Mouse (Mus musculus): Measurements from ENCODE around the gene Rap1a. TPM values are rescaled to one million over a fixed set of nuclear protein-coding genes. Genes with fewer than 3 reads are reported as not detected.

Gene Rap1a
- total RNA-seq, 4 experiments from 2014 or later, result 80.2 to 101 (median 89.7) TPM

DNA sequence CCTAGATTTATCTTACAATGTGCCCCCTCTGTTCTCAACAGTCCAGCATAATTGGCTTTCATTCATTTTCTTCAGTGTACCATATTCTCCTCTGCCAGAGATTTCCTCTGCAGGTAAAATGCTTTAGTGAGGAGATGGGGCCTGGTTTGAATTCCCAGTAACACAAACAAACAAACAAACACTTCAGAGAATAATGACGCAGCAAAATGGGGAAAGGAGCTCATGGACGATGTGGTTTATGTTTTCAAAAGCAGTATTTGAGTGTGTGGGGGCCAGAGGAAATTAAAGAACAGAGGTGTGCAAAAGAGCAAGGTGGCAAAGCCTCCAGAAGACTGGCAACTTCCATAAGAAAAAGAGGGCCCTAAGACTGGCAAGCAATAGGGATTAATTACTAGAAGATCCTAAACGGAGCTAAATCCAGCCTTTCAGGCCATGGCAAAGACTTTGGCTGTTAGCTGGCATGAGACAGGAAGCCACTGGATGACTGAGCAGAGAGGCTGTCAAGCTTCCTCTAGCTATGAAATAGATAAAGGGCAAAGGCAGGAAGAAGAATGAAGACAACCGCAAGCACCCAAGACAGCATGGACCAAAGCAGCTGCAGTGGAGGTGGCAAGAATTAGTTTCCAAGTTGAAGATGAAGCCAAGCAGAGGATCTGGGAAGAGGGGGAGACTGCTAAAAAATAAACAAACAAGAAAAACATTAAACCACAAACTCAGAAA lies 37.8 kb downstream of the Rap1a start:
- no peak for DNase-seq (ENCODE audit: low spot score in 2 of 2)

DNA sequence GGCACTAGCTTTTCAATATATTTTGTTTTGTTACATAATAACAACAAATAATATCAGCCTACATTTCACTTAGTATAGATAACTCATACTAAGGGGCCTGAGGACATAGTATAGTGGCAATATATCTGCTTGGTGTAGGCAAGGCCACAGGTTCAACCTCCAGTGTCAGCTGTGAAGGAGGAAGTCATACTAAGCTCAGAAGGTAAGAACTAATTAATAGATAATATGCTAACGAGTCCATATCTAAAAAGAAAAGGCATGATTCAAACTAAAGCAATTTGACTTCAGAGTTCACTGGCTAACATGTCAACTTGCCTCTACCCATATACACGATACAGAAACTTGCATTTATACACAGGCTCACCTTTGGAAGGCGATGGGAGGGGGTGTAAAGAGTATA lies 41.1 kb downstream of the Rap1a start:
- no peak for DNase-seq (ENCODE audit: low spot score in 2 of 2)

DNA sequence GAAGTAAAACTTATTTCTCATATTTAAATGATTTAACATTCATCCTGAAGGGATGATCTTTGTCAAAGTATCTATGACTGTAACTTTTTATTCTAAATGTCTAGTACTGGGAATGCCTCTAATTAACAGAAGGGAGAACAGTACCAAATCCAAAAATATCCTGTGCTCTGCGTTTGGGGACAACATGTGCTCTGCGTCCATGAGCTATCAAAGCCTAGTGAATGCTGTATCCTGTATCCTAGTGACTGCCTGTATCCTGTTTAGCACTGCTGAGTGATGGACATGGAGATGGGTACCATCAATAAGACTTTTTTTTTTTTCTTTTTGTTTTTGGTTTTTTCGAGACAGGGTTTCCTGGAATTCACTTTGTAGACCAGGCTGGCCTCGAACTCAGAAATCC lies 42.5 kb downstream of the Rap1a start:
- peak in 1 of 2 experiments; percentile 39 for DNase-seq (ENCODE audit: low spot score in 2 of 2)

DNA sequence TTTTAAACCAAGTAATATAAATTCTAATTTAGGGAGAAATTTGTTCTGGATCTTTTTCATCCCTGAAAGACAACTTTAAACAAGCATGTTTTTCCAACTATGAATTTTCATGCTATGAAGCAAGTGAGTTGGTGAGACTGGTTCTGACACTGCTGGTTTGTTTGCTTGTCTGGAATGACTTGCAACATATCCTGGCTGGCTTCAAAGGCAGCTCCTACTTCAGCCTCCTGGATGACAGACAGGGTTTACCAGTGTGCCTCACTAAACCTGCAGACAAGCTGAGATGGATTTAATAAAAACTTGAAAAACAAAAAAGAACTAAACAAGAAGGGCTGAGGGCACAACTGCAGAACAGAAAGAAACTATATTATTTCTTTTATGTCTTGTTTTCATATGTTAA lies 43.0 kb downstream of the Rap1a start:
- no peak for DNase-seq (ENCODE audit: low spot score in 2 of 2)

DNA sequence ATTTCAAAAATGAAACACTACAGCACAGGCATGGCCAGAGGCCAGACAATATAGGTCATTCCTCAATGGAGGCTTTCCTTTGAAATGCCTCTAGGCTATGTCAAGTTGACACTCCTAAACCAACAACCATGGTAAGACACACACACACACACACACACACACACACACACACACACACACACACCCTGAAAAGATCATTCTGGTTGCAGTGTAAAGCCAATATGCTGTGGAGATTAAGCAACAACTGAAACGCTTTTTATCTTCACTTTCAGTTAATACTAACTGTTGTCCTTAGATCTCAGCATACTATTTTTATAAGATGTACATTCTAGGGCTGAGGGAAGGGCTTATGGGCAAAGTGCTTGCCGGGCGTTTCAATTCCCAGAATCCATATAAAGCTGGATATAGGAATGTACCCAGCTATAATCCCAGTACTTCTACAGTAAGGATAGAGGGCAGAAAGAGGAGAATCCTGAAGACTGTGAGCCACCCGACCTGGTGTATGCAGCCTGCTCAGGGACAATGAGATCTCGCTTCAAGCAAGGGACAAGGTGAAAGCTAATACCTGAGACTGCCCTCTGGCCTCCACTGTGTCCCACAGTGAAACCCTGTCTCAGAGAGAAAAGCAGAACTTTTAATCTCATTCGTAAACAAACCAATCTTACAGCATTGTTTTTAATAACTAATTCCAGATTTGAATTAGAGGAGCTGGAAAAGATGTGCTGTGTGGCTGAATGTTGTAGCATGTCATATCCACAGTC lies 43.6 kb downstream of the Rap1a start:
- no peak for DNase-seq (ENCODE audit: low spot score in 2 of 2)

DNA sequence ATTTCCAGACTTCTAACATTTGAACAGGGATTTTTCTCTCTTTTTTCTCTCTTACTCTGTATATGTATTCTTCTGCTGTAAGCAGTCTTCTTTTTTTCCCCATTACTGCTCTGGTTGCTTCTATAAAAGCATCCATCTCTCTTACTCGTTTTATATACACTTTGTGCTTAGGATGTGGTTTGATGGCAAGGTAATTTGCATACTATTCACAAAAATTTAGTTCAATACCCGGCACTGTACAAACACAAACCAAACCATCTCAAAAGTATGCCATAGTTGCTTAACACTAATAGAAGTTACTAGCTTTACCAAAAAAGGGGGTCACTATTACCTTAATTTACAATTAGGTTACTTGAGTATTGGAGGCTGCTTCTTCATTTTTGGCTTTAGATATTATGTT lies 44.6 kb downstream of the Rap1a start:
- no peak for DNase-seq (ENCODE audit: low spot score in 2 of 2)

DNA sequence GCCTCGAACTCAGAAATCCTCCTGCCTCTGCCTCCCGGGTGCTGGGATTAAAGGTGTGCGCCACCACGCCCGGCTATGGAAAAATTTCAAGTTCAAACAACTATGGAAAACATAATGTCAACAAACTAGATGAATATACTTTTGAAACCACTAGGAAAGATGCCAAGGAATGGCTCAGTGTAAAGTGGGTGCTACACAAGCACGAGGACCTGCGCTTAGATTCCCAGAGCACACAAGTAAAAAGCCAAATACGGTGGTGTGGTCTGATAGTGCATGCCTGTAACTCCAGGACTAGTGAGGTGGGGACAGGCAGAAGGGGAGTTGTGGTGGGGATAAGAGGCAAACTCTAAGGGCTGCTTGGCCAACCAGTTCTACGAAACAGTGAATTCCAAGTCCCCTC lies 46.0 kb downstream of the Rap1a start:
- DNase-seq (ENCODE audit: low spot score in 2 of 2), result no peak

DNA sequence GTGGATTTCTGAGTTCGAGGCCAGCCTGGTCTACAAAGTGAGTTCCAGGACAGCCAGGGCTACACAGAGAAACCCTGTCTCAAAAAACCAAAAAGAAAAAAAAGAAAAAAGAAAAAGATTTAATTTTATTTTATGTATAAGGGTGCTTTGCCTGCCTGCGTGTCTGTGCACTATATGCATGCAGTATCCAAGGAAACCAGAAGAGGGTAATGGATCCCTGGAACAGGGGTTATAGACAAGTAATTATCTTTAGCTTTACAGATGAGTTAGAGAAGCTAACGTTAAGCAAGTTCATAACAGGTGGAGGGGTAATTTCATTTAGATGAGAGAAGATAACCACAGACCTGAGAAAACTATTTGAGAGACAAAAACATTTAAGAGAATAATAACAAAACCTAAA lies 47.0 kb downstream of the Rap1a start:
- DNase-seq (ENCODE audit: low spot score in 2 of 2), result no peak

DNA sequence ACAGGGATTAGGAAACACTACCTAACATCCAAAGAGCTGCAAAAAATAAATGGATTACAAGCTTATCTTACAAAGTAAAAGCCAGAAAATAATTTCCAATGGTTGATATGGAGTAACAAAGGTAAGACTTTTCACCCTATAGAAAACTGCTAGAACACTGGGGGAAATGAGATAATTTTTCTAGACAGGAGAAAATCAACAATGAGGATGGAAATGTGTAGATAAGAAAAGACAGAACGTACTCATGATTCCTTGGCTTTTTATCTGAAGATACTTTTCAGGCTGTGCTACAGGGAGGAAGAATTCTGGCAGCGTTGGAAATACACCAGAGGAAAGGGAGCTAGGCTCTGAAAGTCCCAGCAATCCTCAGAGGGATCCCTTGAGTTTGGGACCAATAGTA lies 50.3 kb downstream of the Rap1a start:
- no peak for DNase-seq (ENCODE audit: low spot score in 2 of 2)

DNA sequence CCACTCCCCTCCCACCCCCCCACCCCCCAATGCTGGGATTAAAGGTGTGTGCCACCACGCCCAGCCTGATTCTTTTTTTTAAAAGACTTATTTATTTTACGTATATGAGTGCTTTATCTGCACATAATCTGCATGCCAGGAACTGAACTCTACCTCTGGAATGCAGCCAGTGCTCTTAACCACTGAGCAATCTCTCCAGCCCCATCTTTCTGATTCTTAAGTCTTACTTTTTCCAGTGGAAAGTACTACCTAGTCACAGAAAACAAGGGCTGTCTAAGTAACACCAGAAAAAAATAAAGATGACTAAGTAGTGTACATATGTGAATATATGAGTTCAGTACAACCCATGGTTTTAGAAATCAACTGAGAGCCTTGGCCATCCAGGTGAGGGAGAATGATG lies 54.6 kb downstream of the Rap1a start:
- DNase-seq (ENCODE audit: low spot score in 2 of 2), result no peak

DNA sequence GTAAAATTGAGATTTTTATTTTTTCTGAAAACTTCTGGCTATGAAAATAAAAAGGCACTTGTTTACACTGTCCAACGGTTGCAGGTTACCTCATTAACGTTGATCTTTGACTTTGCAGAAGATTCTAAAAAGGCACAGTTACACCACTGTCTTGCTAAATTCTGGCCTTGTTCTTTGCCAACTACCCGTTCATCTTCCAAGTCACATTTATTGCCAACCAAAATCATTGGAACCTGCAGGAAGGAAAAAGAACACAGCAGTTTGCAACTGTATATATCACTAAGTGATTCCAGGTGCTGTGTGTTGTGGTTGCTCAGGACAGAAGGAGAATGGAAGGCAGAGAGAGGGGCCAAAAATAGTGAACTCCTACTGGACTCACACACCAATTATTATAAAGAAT lies 63.5 kb downstream of the Rap1a start:
- DNase-seq (ENCODE audit: low spot score in 2 of 2), result no peak

DNA sequence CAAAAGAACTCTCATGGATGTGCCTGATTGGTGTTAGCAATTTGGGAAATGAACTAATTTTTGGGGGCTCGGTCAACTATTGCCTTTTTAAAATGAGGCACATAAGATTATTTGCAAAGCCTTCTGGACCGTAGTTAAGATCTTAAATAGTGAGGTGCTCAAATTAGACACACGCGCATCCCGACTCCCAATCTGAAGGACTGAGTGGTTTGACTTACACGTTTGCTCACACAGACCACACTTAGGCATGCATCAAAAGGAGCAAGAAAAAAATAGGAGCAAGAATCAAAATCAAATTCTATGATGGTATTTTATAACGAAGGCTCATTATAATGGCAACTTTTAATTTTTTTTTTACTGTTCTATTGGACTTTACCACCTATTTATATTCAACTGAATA lies 64.1 kb downstream of the Rap1a start:
- no peak for DNase-seq (ENCODE audit: low spot score in 2 of 2)

DNA sequence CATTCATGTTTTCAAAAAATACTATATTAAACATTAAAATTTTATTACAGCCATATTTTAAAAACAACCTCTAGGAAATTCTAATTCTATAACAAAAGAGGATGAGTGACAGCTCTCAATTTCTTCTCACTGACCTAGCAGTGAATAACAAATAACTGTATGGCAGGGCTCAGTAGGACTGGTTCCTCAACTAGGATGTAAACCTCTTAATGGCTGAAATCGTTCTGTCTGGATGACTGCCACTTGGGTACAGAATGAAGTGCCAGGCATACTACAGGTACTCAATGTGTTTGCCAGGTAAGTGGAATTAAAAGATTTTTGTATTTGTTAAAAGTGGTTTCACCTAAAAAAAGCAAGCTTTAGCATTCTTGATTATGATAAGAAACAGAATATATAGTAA lies 65.0 kb downstream of the Rap1a start:
- no peak for DNase-seq (ENCODE audit: low spot score in 2 of 2)

DNA sequence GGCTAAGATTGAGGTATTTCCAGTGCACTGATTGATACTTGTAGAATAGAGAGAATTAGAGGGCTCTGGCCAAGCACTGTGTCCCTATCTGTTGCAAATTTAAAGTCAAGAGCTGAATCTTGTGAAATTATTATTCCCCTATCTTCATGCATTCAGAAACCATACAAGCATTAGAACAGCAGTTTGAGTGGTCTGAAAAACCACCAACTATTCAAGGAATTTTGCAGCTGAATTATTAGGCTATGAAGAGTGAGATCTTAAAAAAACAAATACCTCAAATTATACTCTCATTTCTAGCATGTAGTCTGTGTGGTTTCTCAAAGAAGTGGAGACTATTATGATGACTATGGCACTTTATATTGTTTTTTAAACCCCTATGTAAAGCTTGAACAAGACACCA lies 65.9 kb downstream of the Rap1a start:
- DNase-seq (ENCODE audit: low spot score in 2 of 2), result no peak

DNA sequence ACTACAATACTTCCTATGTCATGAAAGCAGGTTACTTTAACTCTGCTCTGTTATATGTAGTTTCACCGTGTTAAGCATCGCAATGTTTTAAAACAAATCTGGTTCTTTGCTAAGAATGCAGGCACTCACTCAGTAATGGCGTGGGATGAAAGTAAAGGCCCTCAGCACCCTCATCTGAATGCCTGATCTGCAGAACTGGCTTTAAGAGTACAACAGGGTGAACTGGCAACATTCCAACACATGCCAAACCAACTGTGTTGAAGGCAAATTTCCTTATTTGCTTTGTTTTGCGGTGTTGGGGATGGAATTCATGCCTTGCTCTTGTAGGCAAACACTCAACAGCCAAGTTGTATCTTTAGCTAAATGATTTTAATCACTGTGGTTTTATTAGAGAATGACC lies 67.6 kb downstream of the Rap1a start:
- no peak for DNase-seq (ENCODE audit: low spot score in 2 of 2)

DNA sequence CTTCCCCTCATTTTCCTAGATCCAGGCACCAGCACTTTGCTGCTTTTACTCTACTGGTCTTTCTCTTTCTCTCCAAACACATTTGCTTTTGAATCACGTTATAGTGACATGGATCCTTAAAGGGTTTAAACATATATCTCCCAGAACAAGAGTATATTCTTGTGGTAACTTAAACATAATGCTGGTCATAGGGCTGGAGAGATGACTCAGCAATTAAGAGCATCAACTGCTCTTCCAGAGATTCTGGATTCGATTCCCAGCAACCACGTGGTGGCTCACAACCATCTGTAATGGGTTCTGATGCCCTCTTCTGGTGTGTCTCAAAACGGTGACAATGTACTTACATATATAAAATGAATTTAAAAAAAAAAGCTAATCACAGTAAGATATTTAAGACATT lies 68.8 kb downstream of the Rap1a start:
- no peak for DNase-seq (ENCODE audit: low spot score in 2 of 2)

DNA sequence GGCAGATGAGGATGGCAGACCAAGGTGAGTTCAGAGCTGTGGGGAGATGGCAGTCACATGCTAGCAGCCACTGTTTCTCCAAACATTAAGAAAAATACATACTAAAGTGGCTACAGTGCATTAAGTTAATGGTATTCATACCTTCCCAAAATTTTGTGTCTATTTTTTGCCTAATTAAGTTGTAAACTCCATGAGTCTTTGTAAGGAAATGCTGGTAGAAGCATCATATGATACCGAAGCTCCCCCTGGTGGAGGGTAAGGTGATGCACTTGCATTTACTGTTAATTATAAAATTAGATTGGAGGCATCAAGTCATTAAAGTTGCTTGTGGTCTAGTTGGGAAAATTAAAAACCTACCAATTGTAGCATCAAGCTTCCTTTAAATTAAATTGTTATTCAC lies 75.1 kb downstream of the Rap1a start:
- peak; percentile 29 to 71 for DNase-seq (ENCODE audit: low spot score in 2 of 2)

DNA sequence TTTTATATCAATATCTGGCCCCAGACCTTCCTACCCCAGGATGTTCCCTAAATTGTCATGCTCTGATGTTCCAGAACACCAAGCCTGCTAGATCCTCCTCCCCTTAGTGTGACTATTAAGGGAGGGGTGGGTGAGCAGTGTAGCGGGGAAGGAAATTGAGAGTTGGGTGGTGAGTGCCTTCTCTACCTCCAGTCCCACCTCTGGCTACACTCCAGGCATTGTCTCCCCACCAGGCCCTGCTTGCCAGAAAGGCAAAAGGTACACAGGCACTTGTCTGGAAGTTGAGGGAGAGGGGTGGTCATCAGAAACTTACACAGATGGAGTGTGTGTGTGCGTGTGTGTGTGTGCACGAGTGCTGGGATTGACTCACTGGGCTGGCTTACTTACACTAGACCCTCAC lies 78.6 kb downstream of the Rap1a start:
- no peak for DNase-seq (ENCODE audit: low spot score in 2 of 2)

DNA sequence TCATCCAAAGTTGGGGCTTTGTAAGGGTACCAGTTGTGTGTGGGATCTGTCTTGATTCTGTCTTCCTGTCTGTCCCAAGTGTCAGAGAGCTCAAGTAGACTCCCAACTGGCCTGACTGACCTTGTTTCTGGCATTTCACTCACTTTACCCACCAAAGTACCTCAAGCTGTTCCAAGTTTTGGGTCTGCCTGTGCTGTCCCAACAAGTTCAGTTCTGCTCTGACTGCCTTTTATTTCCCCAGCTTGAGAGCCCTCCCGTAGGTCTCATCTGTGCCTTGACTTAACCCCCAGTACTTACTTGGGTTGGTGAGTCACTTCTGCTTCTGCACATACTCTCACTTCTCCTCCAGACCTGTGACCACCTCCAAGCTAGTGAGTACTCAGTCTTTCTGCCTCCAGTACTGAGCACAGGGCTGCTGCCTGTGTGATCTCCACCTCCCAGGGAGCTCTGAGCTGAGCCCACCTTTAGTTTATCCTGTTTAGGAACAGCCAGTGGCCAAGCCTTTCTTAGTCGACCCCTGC lies 79.4 kb downstream of the Rap1a start:
- DNase-seq (ENCODE audit: low spot score in 2 of 2), result no peak

DNA sequence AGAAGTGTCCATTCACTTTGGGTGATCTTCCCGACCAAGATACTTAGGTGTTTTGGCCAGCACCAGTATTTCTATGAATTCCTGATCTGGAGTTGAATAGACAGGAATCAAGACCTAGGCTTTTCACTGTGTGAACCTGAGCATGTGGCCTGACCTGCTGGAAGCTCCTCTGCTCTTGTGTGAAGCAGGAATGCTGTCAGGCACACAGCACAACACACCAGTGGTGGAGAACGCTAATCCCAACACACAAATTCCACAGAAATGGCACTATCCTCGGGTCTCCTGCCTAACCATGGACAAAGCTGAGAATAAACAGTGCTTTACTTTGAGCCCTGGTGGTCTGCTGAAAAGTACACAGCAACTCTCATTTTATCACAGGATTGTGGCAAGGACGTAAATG lies 80.6 kb downstream of the Rap1a start:
- no peak for DNase-seq (ENCODE audit: low spot score in 2 of 2)

DNA sequence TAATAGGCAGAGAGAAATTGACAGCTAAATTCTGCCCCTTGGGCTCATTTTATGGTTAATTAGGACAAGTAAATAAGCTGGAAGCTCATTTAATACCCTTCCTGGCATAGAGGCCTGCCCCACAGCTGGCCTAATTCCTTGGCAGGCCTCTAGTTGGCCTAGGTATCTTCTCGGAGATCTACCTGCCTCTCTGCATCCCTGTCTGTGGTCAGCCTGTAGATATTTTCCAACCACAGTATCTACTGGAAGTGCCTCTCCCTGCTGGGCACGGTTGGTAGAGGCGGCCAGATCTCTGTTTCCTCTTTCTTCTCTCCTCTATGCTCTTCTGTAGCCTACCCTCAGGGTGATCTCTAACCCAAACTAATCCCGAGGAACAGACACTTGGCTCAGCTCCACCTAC lies 81.2 kb downstream of the Rap1a start:
- DNase-seq (ENCODE audit: low spot score in 2 of 2), result no peak

DNA sequence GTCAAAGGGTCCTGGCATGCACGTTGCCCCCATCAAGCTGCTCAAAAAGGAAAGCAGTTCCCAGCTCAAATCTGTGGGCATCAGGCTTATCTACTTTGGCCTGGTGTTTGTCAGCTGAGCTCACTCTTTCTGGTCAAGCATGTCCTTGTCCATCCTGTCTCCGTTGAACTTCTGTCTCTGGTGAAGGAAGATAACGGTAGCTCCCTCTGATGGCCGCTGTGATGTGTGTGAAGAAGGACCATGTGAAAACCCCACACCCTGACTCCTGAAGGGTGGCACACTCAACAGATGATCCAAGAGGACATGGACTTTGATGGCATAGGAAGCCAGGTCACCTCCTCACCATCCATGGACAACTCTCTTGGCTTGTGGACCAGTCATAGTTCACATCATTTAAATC lies 82.4 kb downstream of the Rap1a start:
- no peak for DNase-seq (ENCODE audit: low spot score in 2 of 2)
